Mouse (Mus musculus) lung, postnatal 0 days (tissue): ENCODE data around the gene Iqgap3. TPM values are rescaled to one million over a fixed set of nuclear protein-coding genes. Genes with fewer than 3 reads are reported as not detected.
A peak's percentile ranks its signal among the peaks of the same experiment; 100 is the strongest.

ENCODE experiments used
- ATAC-seq: fragments of 200-750 bp; cut with Nextera tagmentation; 2 replicates; pipeline ENCODE4 v1.8.0; 2017; ENCODE audit warnings: moderate library complexity
- DNase-seq: peaks from one replicate; pipeline ENCODE4 v3.0.0-alpha.2; 2016; ENCODE audit warnings: low spot score
- H3K27ac ChIP-seq: fragments of 300-500 bp; sonication (generic); 2 replicates; pipeline ENCODE4 v1.5.1; 2014; ENCODE audit warnings: antibody characterized with exemption, mild to moderate bottlenecking, low read length, mixed read lengths
- H3K27me3 ChIP-seq: fragments of 300-500 bp; sonication (generic); replicated peaks from 2 replicates; pipeline ENCODE4 v1.6.1; 2014; ENCODE audit warnings: low read length, mixed read lengths; ENCODE audit not compliant: insufficient read depth
- H3K36me3 ChIP-seq: fragments of 300-500 bp; sonication (generic); 2 replicates; pipeline ENCODE4 v1.6.1; 2014; ENCODE audit warnings: low read length, mixed read lengths; ENCODE audit not compliant: insufficient read depth
- H3K4me1 ChIP-seq: fragments of 300-500 bp; sonication (generic); 2 replicates; pipeline ENCODE4 v1.6.1; 2014; ENCODE audit warnings: antibody characterized with exemption, low read depth, low read length, mixed read lengths; ENCODE audit not compliant: insufficient read depth
- H3K4me2 ChIP-seq: fragments of 300-500 bp; sonication (generic); replicated peaks from 2 replicates; pipeline ENCODE4 v1.6.1; 2014; ENCODE audit warnings: low read depth, mild to moderate bottlenecking, low read length, moderate library complexity, mixed read lengths
- H3K4me3 ChIP-seq: fragments of 300-500 bp; sonication (generic); 2 replicates; pipeline ENCODE4 v1.5.1; 2014; ENCODE audit warnings: low read depth, low read length
- H3K9ac ChIP-seq: fragments of 300-500 bp; sonication (generic); replicated peaks from 2 replicates; pipeline ENCODE4 v1.6.1; 2014; ENCODE audit warnings: low read depth, mild to moderate bottlenecking
- H3K9me3 ChIP-seq: fragments of 300-500 bp; sonication (generic); 2 replicates; pipeline ENCODE4 v1.6.1; 2016; ENCODE audit warnings: low read length, mixed read lengths
- CTCF ChIP-seq: IDR thresholded peaks from 2 replicates; pipeline ENCODE4 v1.5.1; 2016; ENCODE audit warnings: antibody characterized with exemption, mild to moderate bottlenecking
- EP300 ChIP-seq: IDR thresholded peaks from 2 replicates; pipeline ENCODE4 v1.6.1; 2016; ENCODE audit warnings: antibody characterized with exemption, mild to moderate bottlenecking, control low read depth
- WGBS: fragments of 180-500 bp; shearing (Covaris S2); extraction: QIAGEN DNeasy Blood & Tissue Kit; methylation state at CpG from one replicate; pipeline ENCODE4 v1.1.7; 2014; 5-methylcytosine and 5-hydroxymethylcytosine counted together
- polyA plus RNA-seq: library from polyadenylated mRNA; unstranded; fragments of >200 nt; fragmentation: Nextera tagmentation; extraction: Ambion mirVana; gene quantifications from 2 replicates; pipeline ENCODE4 v1.2.1, GENCODE M21; 2015

The Iqgap3 gene
- polyA plus RNA-seq, 1 experiment from 2014 or later, result 0.92 TPM

- ATAC-seq, result no peak
- H3K27ac ChIP-seq, result no peak overlapping the region
- H3K27me3 ChIP-seq, result no peaks in the 10 kb centered on the region
- no peaks in the 10 kb centered on the region for H3K36me3 ChIP-seq
- TF ChIP-seq CTCF (no peak), EP300 (no peak)
- no peak for DNase-seq
- no peak overlapping the region for H3K4me3 ChIP-seq
- no peak overlapping the region for H3K9ac ChIP-seq
- H3K4me1 ChIP-seq, result no peaks in the 10 kb centered on the region
- no peaks in the 10 kb centered on the region for H3K9me3 ChIP-seq
- H3K4me2 ChIP-seq, result no peak overlapping the region
- 65% methylated on average over 8 of the region's 8 CpGs for whole genome bisulfite sequencing
Observed at GRCm38 (mm10) chr3:88074766-88075165, 7.0 kb upstream of the Iqgap3 start.

GRCm38 (mm10) chr3:88077441-88077840 lies 4.3 kb upstream of the Iqgap3 start:
- Histone ChIP-seq H3K9ac (no peak overlapping the region), H3K27ac (no peak overlapping the region), H3K27me3 (no peaks in the 10 kb centered on the region), H3K4me1 (peaks cover 6% of the 10 kb centered on the region; the same call in 1 of the 2 replicates), H3K36me3 (no peaks in the 10 kb centered on the region), H3K4me3 (no peak overlapping the region), H3K9me3 (no peaks in the 10 kb centered on the region), H3K4me2 (no peak overlapping the region)
- WGBS, result 35% methylated on average over 8 of the region's 8 CpGs
- DNase-seq (no peak), ATAC-seq (no peak)
- TF ChIP-seq EP300, result no peak
- TF ChIP-seq CTCF, result no peak

- ATAC-seq (no peak), DNase-seq (no peak)
- Histone ChIP-seq H3K4me3 (no peak within 1 kb of the TSS), H3K27me3 (no peaks in the 10 kb centered on the region), H3K36me3 (no peaks in the 10 kb centered on the region), H3K4me2 (no peak within 1 kb of the TSS), H3K9ac (no peak within 1 kb of the TSS), H3K9me3 (no peaks in the 10 kb centered on the region), H3K27ac (no peak within 1 kb of the TSS), H3K4me1 (peaks cover 6% of the 10 kb centered on the region; the same call in 1 of the 2 replicates)
- 74% methylated on average over 4 of the region's 4 CpGs for WGBS
- TF ChIP-seq EP300, result no peak
- TF ChIP-seq CTCF, result no peak
Observed at GRCm38 (mm10) chr3:88078204-88078603, 3.6 kb upstream of the Iqgap3 start, which contains the start of gene Ttc24. Gene Ttc24 (minus strand): TSS chr3:88078304.

GRCm38 (mm10) chr3:88082224-88082618 lies 450 bp downstream of the Iqgap3 start:
- under 1% methylated on average over 13 of the region's 13 CpGs for WGBS
- Histone ChIP-seq H3K4me3 (peak overlapping the region; percentile 44), H3K4me2 (peak overlapping the region; percentile 83), H3K27ac (no peak overlapping the region), H3K36me3 (no peaks in the 10 kb centered on the region), H3K4me1 (peaks cover 6% of the 10 kb centered on the region; the same call in 1 of the 2 replicates), H3K9ac (no peak overlapping the region), H3K9me3 (no peaks in the 10 kb centered on the region), H3K27me3 (no peaks in the 10 kb centered on the region)
- ATAC-seq, result peak; percentile 25; the same call in 1 of the 2 replicates
- peak; percentile 27 for DNase-seq
- TF ChIP-seq EP300 (no peak), CTCF (no peak)

- no peaks in the 10 kb centered on the region for H3K27me3 ChIP-seq
- no peaks in the 10 kb centered on the region for H3K36me3 ChIP-seq
- H3K4me1 ChIP-seq, result peaks cover 6% of the 10 kb centered on the region; the same call in 1 of the 2 replicates
- 2% methylated on average over 4 of the region's 4 CpGs for WGBS
- DNase-seq (peak; percentile 86), ATAC-seq (peak; percentile 75)
- TF ChIP-seq EP300, result peak; percentile 71
- TF ChIP-seq CTCF, result no peak
- H3K9ac ChIP-seq, result no peak overlapping the region
- peak overlapping the region; percentile 44; the same call in 1 of the 2 replicates for H3K4me3 ChIP-seq
- peak overlapping the region; percentile 83; the same call in 1 of the 2 replicates for H3K4me2 ChIP-seq
- H3K27ac ChIP-seq, result no peak overlapping the region
- no peaks in the 10 kb centered on the region for H3K9me3 ChIP-seq
Observed at GRCm38 (mm10) chr3:88082663-88083062, 892 bp downstream of the Iqgap3 start.

GRCm38 (mm10) chr3:88084001-88084400 lies 2.2 kb downstream of the Iqgap3 start:
- H3K9me3 ChIP-seq, result no peaks in the 10 kb centered on the region
- H3K4me1 ChIP-seq, result peaks cover 6% of the 10 kb centered on the region; the same call in 1 of the 2 replicates
- no peak for DNase-seq
- H3K36me3 ChIP-seq, result no peaks in the 10 kb centered on the region
- TF ChIP-seq EP300, result no peak
- TF ChIP-seq CTCF, result no peak
- 98% methylated on average over 2 of the region's 2 CpGs for WGBS
- ATAC-seq, result no peak
- no peaks in the 10 kb centered on the region for H3K27me3 ChIP-seq
- H3K4me2 ChIP-seq, result no peak overlapping the region
- no peak overlapping the region for H3K4me3 ChIP-seq
- no peak overlapping the region for H3K27ac ChIP-seq
- H3K9ac ChIP-seq, result no peak overlapping the region
